Mouse (Mus musculus): ENCODE data around the gene Bola1. TPM values are rescaled to one million over a fixed set of nuclear protein-coding genes. Genes with fewer than 3 reads are reported as not detected.
"Not testable (repeated sequence)": the region's sequence is repeated elsewhere in the genome, so short reads cannot be mapped to it uniquely, and the experiment has no call there.

Gene Bola1
- polyA plus RNA-seq, 1 experiment, result 47.6 TPM

DNA sequence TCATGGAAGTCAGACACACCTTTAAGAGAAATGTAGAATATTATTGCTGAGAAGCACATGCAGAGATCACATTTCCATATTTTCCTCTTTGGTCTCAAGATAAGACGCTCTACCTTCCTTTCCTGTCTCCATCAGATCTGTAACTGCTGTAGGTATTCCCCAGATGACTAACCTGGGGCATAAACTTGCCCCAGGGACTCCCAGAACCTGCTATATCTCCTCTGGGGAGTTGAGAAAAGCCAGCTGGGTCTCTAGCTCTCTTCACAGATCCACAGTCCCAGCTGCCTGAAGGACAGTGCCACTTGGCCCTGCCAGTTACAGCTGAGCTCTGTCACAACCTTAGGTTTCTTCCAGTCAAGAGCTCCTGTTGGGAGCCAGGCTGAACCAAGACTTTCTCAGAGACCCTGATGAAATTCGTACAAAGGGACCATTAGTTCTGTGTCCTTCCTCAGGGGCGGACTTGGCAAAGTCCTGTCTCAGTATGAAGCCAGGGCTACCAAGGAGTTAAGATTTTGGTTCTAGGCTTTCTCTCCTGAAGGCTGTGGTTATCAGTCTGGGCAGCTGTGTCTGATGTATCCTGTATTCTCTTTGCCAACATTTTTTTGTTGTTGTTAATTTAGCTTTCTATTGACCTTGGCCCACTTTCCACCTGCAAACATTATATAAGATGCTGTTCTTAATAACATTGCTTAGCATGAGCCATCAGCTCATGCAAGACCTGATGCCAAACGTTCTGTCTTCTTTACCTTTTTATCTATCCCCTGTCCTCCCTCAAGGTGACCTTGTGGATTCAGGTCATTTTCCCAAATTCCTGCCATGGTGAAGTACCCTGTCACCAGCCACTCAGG lies 11.6 kb upstream of the Bola1 start:
- 71% methylated on average over 4 of the region's 4 CpGs for WGBS
- no peak for DNase-seq (ENCODE audit: low read depth, low spot score)

DNA sequence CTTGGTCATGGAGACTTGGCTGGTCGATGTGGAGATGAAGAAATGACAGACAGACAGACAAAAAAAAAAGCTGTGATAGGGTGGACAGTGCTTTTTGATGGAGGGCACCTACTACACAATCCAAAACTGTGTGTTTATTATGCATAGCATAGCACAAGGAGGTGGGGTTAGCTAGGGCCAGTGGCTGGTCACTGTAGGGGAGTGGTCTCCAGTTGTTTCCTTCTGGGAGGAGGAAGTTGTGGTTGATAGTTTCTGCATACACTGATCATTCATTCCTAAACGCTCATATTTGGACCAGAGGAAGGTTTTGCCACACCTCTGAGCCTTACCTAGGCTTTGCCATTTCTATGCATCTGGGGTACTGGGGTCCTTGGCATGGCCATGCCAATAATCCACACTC lies 10.9 kb upstream of the Bola1 start:
- DNase-seq (ENCODE audit: low read depth, low spot score), result no peak
- 59% methylated on average over 2 of the region's 2 CpGs for WGBS

DNA sequence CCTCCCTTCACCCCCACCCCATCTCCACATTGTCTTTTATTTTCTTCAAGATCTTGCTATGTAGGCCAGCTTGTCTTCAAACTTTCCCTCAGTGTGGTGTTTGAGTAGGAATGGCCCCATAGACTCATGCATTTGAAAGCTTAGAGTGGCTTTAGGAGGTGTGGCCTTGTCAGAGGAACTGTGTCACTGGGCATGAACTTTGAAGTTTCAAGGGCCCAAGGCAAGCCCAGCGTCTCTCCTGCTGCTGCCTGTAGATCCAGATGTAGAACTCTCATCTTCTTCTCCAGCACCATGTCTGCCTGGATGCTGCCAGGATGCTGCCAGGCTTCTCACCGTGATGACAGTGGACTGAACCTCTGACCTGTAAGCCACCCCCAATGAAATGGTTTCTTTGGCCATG lies 9.3 kb upstream of the Bola1 start:
- DNase-seq (ENCODE audit: low read depth, low spot score), result no peak
- WGBS, result 55% methylated on average over 2 of the region's 2 CpGs

DNA sequence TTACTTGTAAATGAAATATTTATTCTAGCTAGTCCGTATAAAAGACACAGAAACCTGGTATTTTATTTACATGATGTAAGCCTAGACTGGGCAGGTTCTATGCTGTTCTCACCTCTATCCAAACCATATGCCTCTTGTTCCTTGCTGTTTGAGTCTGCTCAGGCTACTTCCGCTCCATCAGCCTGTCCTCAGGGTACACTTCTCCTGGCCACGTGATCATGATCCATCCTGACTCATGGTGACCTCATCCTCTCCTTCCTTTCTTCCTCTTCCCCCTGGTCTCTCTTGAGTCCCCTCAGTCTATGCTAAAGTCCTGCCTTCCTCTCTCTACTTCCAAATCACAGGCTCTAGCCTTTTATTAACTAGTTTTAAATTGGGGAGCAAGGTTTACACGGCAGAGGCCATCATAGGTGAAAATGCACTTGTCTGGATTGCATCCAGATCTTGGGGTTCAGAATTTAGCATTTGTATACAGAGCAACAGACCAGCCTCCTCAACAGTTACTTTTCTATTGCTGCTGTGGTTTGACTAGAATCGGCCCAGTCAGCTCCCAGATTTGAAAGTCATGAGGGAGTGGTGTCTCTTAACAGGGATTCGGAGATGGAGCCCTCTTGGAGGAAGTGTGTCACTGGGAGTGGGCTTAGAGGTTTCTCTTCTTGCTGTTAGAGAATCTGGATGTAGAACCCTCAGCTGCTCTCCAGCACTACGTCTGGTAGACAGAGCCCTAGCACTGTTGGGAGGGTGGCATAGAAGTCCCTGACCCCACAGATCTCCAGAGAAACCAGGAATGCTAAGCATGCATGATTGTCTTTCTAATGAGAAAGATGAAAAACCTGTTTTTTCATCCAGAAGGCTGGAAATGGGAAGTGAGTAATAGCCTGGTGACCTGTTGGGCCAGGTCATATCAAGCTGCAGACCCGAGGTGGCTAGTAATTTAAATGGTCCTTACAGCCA lies 7.5 kb upstream of the Bola1 start:
- WGBS, result 65% methylated on average over 8 of the region's 8 CpGs
- DNase-seq (ENCODE audit: low read depth, low spot score), result no peak

DNA sequence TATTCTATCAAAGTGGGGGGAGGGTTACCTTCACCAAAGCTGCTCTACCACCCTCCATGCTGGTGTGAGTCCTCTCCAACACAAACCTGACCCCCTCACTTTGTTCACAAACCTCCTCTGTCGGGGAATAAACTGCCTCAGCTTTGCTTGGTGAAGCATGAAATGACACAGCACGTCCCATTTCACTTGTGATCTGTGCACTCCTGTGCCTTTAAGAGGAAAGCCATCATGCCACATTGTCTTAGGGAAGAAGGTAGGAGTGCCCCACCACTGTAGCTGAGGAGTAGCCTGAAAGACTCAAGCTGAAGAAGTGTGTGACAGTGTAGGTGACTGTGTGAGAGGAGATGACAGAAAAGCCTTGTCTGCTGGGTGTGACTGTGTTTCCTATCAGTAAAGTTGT lies 5.9 kb upstream of the Bola1 start:
- no peak for DNase-seq (ENCODE audit: low read depth, low spot score)
- WGBS, result 28% methylated on average over 2 of the region's 2 CpGs

DNA sequence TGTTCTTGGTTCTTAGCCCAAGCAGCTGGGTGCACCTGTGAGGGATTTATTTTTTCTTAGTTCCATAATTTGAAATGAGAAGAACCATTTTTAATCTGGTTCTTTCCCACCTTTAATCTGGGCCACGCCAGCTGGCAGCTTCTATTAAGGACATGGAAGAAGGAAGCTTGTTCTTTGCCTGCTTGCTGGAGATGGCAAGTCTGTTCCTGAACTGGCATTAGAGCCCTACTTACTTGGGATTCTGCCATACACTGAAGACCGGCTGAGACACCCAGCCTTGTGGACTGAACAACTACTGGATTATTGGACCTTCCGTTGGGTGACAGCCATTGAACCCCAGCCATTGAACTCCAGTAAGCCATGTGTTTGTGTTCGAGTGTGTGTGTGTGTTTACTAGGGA lies 3.3 kb upstream of the Bola1 start:
- 76% methylated on average over 4 of the region's 4 CpGs for WGBS
- DNase-seq (ENCODE audit: low read depth, low spot score), result no peak

DNA sequence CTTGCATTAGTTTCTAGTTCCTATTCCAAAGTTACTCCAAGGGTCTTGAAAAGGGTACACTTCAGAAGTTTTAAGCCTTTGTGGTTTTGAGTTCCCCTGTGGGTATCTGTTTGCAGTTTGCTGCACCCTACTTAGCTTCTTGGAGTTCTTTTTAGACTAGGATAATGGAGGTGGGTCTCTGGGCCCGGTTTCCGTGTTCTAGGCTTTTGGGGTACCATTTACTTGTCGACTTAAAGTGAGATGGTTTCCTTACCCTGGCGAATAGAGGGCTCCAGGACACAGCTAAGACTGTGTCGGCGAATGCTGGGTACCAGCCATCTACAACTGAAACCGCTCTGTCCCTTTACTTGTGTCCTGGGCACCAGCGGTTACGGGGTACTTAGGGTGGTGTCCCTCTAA lies 2.1 kb upstream of the Bola1 start:
- WGBS, result 10% methylated on average over 9 of the region's 9 CpGs
- no peak for DNase-seq (ENCODE audit: low read depth, low spot score)

DNA sequence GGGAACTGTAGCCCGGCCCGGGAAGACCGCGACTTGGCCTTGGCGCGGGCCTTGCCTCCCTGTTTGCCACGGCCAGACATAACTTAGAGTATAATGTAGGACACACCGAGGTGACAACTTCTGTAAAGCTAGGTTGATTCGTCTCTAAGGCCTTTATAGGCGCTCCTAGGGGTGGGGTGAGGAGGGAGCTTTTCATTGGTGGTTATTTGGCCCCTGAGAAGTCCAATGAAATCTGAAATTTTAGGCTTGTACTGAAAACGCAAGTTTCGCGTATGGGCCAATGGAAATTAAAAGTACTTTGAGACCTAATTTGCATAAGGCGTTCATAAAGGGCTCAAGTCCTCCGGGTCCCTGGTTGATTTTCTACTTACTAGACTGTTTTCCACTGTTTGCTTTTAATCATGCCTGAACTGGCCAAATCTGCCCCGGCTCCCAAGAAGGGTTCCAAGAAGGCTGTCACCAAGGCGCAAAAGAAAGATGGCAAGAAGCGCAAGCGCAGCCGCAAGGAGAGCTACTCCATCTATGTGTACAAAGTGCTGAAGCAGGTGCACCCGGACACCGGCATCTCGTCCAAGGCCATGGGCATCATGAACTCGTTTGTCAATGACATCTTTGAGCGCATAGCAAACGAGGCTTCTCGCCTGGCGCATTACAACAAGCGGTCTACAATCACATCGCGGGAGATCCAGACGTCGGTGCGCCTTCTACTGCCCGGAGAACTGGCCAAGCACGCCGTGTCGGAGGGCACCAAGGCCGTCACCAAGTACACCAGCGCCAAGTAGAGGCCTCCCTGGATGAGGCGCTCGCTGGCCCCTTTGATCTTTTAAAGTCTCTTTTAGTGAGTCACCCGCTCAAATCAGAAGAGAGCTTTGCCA lies 1.5 kb upstream of the Bola1 start, which contains the start of the genes Hist2h2ac and Hist2h2be:
Hist2h2ac (minus strand) TSS at position 116 of the 875 bp plus-strand sequence.
Hist2h2be (plus strand) TSS at position 355 of the 875 bp plus-strand sequence.
- WGBS, result under 1% methylated on average over 43 of the region's 43 CpGs
- DNase-seq (ENCODE audit: low read depth, low spot score), result peak; percentile 92

DNA sequence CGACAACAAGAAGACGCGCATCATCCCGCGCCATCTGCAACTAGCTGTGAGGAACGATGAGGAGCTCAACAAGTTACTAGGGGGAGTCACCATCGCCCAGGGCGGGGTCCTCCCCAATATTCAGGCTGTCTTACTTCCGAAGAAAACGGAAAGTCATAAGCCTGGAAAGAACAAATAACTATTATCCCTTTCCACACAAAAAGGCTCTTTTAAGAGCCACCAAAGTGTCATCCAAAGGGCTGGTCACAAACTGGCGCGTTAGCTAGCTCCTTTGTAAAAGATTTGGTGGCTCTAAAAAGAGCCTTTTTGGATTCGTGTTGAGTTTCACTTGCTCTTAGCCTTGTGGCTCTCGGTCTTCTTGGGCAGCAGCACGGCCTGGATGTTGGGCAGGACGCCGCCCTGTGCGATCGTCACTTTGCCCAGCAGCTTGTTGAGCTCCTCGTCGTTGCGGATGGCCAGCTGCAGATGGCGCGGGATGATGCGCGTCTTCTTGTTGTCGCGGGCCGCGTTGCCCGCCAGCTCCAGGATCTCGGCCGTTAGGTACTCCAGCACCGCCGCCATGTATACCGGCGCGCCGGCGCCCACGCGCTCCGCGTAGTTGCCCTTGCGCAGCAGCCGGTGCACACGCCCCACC lies 739 bp upstream of the Bola1 start:
- not testable (repeated sequence) for DNase-seq (ENCODE audit: low read depth, low spot score)
- WGBS, result under 1% methylated on average over 42 of the region's 47 CpGs

DNA sequence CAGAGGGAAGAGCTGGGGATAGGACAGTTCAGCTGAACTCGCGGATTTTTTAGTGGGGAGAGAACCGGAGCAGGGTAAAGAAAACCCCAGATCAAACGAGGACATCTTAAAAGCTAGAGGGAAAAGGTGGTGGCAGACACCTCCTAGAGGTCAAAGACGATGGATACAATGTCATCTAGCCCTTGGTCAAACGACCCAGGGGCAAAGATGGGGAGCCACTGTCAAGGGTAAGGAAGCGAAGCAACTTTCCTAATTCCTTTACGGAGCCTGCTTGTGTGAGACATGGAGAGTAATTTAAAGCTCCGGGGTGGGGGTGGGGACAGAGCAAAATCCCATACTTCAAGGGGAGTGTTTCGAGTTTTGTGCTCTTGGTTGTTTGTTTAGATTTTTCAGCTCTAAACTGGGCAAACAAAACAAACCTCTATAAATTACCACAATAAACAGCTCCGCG lies 293 bp downstream of the Bola1 start:
- DNase-seq (ENCODE audit: low read depth, low spot score), result no peak
- under 1% methylated on average over 12 of the region's 12 CpGs for WGBS

DNA sequence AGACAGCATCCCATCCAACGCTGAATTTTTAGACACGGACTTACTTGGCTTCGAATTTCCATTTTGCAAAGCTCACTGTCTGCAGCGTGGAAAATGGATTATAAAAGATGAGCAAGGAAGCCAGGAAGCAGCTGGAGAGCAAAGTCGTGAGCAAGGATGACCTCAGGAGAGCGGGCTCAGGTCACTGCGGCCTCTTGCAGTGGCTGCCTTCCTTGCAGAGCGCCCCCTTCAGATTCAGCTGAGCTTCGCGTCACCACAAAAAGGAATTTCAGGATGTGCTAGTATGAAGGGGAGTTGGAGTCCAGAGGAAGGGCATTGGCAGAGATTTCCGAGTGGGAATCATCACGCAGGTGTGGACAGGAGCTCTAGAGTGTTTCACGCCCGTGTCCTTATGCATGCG lies 10.3 kb downstream of the Bola1 start:
- no peak for DNase-seq (ENCODE audit: low read depth, low spot score)
- WGBS, result 40% methylated on average over 15 of the region's 15 CpGs

DNA sequence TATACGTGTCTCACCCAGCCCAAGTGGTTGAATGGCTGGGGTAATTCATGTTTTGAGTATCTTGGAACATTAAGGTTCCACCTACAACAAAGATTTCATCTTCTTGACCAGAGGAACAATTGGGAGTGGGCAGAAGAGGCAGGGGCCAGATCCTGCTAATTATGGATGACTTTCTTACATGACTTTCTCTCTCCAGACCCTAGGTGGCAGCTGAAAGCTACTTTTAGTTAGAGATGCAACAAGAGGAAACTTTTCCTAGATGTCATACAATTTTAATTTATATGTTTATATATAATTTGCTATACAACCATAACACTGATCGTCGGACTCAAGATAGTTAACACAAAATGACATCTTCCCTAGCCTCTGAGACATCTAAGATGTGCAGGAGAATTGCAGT lies 11.7 kb downstream of the Bola1 start:
- 50% methylated on average over 3 of the region's 3 CpGs for WGBS
- DNase-seq (ENCODE audit: low read depth, low spot score), result no peak

DNA sequence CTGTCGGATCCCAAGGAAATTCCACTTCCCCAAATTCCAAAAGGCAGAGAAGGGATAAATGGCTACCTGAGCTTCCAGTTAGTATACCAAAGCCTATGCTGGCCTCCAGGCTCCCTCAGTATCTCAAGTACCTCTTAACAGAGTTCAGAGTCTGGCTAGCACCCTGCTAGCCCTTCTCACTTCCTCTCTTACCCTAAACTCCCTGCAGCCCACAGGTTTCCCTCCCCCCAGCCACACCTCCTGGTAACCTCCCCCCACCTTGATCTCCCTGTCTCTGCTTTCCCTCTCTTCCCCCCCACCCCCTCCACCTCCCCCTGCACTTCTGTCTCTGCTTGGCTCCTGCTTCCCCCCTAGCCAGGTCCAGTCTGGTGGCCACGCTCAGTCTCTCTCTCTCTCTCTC lies 19.8 kb downstream of the Bola1 start:
- WGBS, result 80% methylated on average over 2 of the region's 2 CpGs
- no peak for DNase-seq (ENCODE audit: low read depth, low spot score)

DNA sequence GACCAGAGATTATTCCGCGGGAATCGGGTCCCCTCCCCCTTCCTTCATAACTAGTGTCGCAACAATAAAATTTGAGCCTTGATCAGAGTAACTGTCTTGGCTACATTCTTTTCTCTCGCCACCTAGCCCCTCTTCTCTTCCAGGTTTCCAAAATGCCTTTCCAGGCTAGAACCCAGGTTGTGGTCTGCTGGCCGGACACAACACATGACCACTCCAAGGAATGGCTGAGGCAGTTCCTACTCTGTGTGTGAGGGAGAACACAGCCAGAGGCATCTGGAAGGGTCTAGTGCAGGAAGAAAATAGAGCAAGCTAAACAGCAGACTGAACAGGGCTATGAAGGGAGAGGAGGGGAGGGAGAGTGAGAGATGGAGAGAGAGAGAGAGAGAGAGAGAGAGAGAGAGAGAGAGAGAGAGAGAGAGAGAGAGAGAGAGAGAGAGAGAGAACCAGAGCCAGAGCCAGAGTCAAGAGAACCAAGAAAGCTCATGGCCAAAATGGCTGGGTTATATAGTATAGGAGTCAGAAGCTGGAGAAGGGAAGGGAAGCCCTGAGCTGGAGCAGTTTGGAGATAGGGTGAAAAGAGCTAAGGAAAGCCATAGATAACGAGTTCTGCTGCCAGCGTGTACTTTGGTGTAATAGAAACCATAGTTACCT lies 20.8 kb downstream of the Bola1 start:
- WGBS, result 29% methylated on average over 8 of the region's 8 CpGs

DNA sequence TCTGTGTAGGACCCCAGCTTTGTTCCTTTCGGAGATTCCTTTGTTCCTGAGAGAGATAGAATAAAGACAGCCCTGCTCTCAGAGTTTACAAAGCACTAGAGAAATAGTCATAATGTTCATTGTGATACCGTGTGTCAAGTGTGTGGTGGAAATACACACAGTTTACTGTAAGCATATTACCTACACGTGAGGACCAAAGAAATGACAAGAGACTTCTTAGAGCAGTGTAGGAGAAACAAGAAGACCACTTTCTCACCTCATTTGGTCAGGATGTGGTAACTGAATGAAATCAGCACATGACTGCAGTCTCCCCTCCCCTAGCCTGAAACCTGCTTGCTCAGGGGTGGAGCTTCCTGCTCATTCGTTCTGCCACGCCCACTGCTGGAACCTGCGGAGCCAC lies 21.3 kb downstream of the Bola1 start:
- DNase-seq (ENCODE audit: low read depth, low spot score), result no peak
- 2% methylated on average over 6 of the region's 6 CpGs for whole genome bisulfite sequencing

More for the DNA sequence above, 20.8 kb downstream of the Bola1 start:
- DNase-seq (ENCODE audit: low read depth, low spot score), result not testable (repeated sequence)

DNA sequence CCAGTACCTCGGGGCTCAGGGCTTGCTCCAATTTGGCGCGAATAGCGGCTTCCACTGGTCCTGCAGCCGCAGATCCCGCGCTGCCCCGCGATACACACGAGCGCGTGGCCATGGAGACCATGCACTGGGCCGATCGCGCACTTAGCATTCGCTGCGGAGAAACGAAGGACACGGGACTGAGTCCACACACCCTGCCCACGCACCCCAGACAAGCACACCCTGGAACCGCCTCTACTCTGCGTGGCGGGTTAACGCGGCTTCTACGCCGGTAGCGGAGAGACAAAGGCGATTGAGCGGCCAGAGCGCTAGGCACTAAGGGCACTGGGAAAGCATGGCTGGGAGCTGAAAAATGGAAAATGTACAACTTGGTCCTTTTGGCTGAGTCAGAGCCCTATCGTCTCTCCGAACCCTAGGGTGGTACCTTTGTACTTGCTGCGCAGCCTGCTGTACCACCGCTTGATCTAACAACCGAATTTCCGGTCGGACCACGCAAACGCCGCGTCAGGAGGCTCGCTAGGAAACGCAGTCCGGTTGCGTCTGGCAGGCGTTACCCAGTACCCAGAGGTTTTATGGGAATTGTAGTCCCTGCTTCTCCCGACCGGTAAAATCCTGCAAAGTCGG lies 22.3 kb downstream of the Bola1 start:
- WGBS, result under 1% methylated on average over 50 of the region's 50 CpGs

DNA sequence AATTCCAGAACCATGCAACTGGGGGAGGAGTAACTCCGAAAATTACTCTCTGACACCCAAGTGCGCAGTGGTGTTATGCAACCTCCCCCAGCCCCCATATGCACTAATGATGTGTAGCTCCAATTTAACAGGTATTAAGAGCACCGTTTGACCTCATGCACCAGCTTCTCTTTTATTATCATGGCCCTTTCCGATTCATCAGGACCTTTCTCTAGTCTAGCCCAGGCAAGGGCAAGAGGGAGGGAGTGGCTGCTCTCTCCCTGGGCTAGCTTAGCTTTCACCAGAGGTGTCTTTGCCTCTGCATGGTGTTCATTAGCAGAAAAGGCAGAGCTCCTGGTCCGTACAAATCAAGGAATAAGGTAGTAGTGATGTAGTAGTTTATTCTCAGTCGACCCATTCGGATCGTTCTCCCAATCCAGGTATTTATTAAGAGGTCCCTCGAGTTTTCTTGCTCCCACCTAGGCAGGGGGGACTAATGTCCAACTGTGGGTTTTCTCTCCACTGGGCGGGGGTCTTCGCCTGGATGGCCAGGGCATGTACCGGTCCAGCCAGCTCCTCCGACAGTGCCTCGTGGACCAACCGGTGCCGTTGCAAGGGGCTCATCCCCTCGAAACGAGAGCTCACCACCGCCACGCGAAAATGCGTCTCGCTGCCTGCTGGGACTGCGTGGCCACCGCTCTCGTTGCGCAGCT lies 22.9 kb downstream of the Bola1 start:
- DNase-seq (ENCODE audit: low read depth, low spot score), result no peak
- 15% methylated on average over 27 of the region's 27 CpGs for WGBS

More for the DNA sequence above, 22.3 kb downstream of the Bola1 start:
- peak; percentile 58 for DNase-seq (ENCODE audit: low read depth, low spot score)
